Mouse (Mus musculus): ENCODE measurements at regions not wholly inside any gene's neighbourhood (a gene's known extent, or its start where the extent isn't known, plus 50 kb on each side); places are given as distances from the start of the nearest gene placed in this dataset.

GRCm38 (mm10) chr4:48803777-48804176, 140.5 kb downstream of the Cavin4 start:
- H3K4me1 ChIP-seq (ENCODE audit: control insufficient read depth, insufficient read depth, low read length) = no peaks in the 10 kb centered on the region
- intact Hi-C loops (cut with DNase I) = no loop called here
- H3K4me3 ChIP-seq = no peak overlapping the region
- H3K36me3 ChIP-seq (ENCODE audit: control insufficient read depth, insufficient read depth, low read length) = no peaks in the 10 kb centered on the region
- H3K27ac ChIP-seq = no peak overlapping the region
- H3K79me2 ChIP-seq (replicated peaks; ENCODE audit: control insufficient read depth, insufficient read depth, low read length) = no peaks in the 10 kb centered on the region
- no peaks in the 10 kb centered on the region for H3K27me3 ChIP-seq (ENCODE audit: control insufficient read depth, insufficient read depth, low read length)
- no peak overlapping the region for H3K9ac ChIP-seq (ENCODE audit: low read depth, low read length)
- 49% methylated on average over 3 of the region's 3 CpGs for WGBS
- DNase-seq = no peak
- TF ChIP-seq CTCF (IDR thresholded peaks at IDR 0.05) = no peak
- TF ChIP-seq EP300 (IDR thresholded peaks at IDR 0.05; ENCODE audit: insufficient read depth, low read depth, low read length) = no peak
- TF ChIP-seq POLR2A (IDR thresholded peaks at IDR 0.05; ENCODE audit: insufficient read depth, low read depth, low read length) = no peak

- 46% methylated on average over 4 of the region's 4 CpGs for WGBS
- DNase-seq = no peak
- no peak for TF ChIP-seq EP300 (IDR thresholded peaks at IDR 0.05; ENCODE audit: insufficient read depth, low read depth, low read length)
- no peak overlapping the region for H3K27ac ChIP-seq
- H3K4me3 ChIP-seq = no peak overlapping the region
- intact Hi-C loops (cut with DNase I) = no loop called here
- no peaks in the 10 kb centered on the region for H3K36me3 ChIP-seq (ENCODE audit: control insufficient read depth, insufficient read depth, low read length)
- no peaks in the 10 kb centered on the region for H3K27me3 ChIP-seq (ENCODE audit: control insufficient read depth, insufficient read depth, low read length)
- H3K4me1 ChIP-seq (ENCODE audit: control insufficient read depth, insufficient read depth, low read length) = no peaks in the 10 kb centered on the region
- no peaks in the 10 kb centered on the region for H3K79me2 ChIP-seq (replicated peaks; ENCODE audit: control insufficient read depth, insufficient read depth, low read length)
- H3K9ac ChIP-seq (ENCODE audit: low read depth, low read length) = no peak overlapping the region
These were observed 145.3 kb downstream of the Cavin4 start for GRCm38 (mm10) chr4:48808571-48808970.

DNA sequence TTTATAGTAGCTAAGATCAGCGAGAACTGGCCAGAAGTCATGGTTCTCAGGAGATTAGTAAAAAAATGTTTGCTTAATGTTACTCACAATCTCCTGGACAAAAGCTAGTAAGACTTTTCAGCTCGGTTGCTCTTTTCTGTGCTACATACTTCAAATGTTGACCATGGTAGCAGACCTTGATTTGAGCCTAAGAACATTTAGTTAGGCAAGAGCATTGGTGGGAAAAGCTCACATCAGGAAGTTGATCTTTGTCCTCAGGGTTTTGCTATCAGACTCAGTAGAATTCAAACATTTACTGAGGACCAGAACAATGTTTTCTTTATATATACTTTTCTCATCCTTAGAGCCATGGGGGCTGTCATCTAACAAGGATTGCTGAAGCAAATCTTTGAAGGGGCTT, 170.4 kb downstream of the Cavin4 start:
- intact Hi-C loops (cut with DNase I) = no loop called here

DNA sequence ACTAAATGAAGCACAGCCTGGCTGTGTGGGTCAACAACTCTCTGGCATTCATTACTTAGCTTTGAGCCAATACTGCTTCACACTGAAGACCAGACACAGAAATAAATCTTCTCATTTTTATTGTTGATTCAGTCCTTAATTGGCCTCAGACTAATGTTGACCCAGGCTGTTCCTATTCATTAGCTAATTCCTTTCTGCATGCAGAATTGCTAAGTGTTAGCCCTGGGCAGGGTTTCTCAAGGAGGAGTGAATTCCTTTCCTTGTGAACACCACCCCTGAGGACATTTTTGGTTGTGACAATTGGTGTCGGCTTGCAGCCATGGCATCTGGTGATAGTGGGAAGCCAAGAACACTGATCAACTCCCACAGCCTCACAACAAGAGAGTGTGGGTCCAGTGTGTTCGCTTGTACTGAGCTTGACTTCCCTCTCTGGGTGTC, 179.5 kb downstream of the Cavin4 start:
- 37% methylated on average over 2 of the region's 2 CpGs for WGBS
- H3K36me3 ChIP-seq (ENCODE audit: control insufficient read depth, insufficient read depth, low read length) = no peaks in the 10 kb centered on the region
- H3K27me3 ChIP-seq (ENCODE audit: control insufficient read depth, insufficient read depth, low read length) = no peaks in the 10 kb centered on the region
- peak; percentile 40 to 57 for DNase-seq
- H3K4me1 ChIP-seq (ENCODE audit: control insufficient read depth, insufficient read depth, low read length) = no peaks in the 10 kb centered on the region; the same call in 1 of the 2 replicates
- no peak overlapping the region for H3K27ac ChIP-seq
- no peak overlapping the region for H3K9ac ChIP-seq (ENCODE audit: low read depth, low read length)
- TF ChIP-seq EP300 (IDR thresholded peaks at IDR 0.05; ENCODE audit: insufficient read depth, low read depth, low read length) (no peak), CTCF (IDR thresholded peaks at IDR 0.05) (no peak), POLR2A (IDR thresholded peaks at IDR 0.05; ENCODE audit: insufficient read depth, low read depth, low read length) (no peak)
- intact Hi-C loops (cut with DNase I) = no loop called here
- no peaks in the 10 kb centered on the region for H3K79me2 ChIP-seq (replicated peaks; ENCODE audit: control insufficient read depth, insufficient read depth, low read length)
- no peak overlapping the region for H3K4me3 ChIP-seq

More for the DNA sequence above, 170.4 kb downstream of the Cavin4 start:
- no peak overlapping the region for H3K9ac ChIP-seq (ENCODE audit: low read depth, low read length)
- no peak for DNase-seq
- H3K4me3 ChIP-seq = no peak overlapping the region
- no peaks in the 10 kb centered on the region for H3K27me3 ChIP-seq (ENCODE audit: control insufficient read depth, insufficient read depth, low read length)
- H3K36me3 ChIP-seq (ENCODE audit: control insufficient read depth, insufficient read depth, low read length) = no peaks in the 10 kb centered on the region
- WGBS = 47% methylated on average over 2 of the region's 2 CpGs
- no peaks in the 10 kb centered on the region for H3K4me1 ChIP-seq (ENCODE audit: control insufficient read depth, insufficient read depth, low read length)
- TF ChIP-seq POLR2A (IDR thresholded peaks at IDR 0.05; ENCODE audit: insufficient read depth, low read depth, low read length) (no peak), CTCF (IDR thresholded peaks at IDR 0.05) (no peak), EP300 (IDR thresholded peaks at IDR 0.05; ENCODE audit: insufficient read depth, low read depth, low read length) (no peak)
- H3K79me2 ChIP-seq (replicated peaks; ENCODE audit: control insufficient read depth, insufficient read depth, low read length) = no peaks in the 10 kb centered on the region
- no peak overlapping the region for H3K27ac ChIP-seq

GRCm38 (mm10) chr4:48871105-48871504, 188.0 kb upstream of the Plppr1 start:
- Histone ChIP-seq H3K27me3 (ENCODE audit: control insufficient read depth, insufficient read depth, low read length) (no peaks in the 10 kb centered on the region), H3K9ac (ENCODE audit: low read depth, low read length) (no peak overlapping the region), H3K27ac (no peak overlapping the region), H3K4me3 (no peak overlapping the region), H3K4me1 (ENCODE audit: control insufficient read depth, insufficient read depth, low read length) (no peaks in the 10 kb centered on the region), H3K36me3 (ENCODE audit: control insufficient read depth, insufficient read depth, low read length) (no peaks in the 10 kb centered on the region), H3K79me2 (replicated peaks; ENCODE audit: control insufficient read depth, insufficient read depth, low read length) (no peaks in the 10 kb centered on the region)
- DNase-seq = no peak
- 78% methylated on average over 2 of the region's 2 CpGs for WGBS
- intact Hi-C loops (cut with DNase I) = no loop called here
- TF ChIP-seq CTCF (IDR thresholded peaks at IDR 0.05) (no peak), EP300 (IDR thresholded peaks at IDR 0.05; ENCODE audit: insufficient read depth, low read depth, low read length) (no peak), POLR2A (IDR thresholded peaks at IDR 0.05; ENCODE audit: insufficient read depth, low read depth, low read length) (no peak)

DNA sequence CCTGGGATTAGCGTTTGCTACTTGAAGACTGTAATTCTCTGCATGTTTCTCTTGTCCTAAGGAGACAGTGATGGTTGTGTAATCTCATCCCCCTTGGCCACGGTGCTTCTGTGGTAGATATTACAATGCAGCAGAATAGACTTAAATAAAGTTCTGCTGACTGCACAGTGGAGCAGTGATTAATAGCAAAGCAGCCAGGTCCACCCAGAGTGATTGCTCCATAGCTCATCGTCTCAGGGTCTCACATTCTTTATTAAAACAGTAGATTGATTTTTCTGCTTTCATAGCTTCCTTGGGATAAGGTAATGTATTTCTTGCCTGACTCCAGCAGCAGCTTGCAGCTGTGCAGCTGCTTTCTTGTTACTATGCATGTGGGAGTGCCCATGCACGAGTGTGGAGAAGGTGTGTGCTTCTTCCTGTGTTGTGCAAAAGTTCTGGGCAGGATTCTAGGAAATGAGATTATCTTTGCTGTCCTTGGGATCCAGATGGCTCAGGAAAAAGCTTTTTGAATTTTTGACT, 169.9 kb upstream of the Plppr1 start:
- TF ChIP-seq CTCF (IDR thresholded peaks at IDR 0.05) = no peak
- no peak for TF ChIP-seq POLR2A (IDR thresholded peaks at IDR 0.05; ENCODE audit: insufficient read depth, low read depth, low read length)
- no peak for TF ChIP-seq EP300 (IDR thresholded peaks at IDR 0.05; ENCODE audit: insufficient read depth, low read depth, low read length)
- H3K4me1 ChIP-seq (ENCODE audit: control insufficient read depth, insufficient read depth, low read length) = no peaks in the 10 kb centered on the region
- intact Hi-C loops (cut with DNase I) = no loop called here
- H3K4me3 ChIP-seq = no peak overlapping the region
- H3K27ac ChIP-seq = no peak overlapping the region
- DNase-seq = no peak
- H3K9ac ChIP-seq (ENCODE audit: low read depth, low read length) = no peak overlapping the region
- H3K79me2 ChIP-seq (replicated peaks; ENCODE audit: control insufficient read depth, insufficient read depth, low read length) = no peaks in the 10 kb centered on the region
- H3K27me3 ChIP-seq (ENCODE audit: control insufficient read depth, insufficient read depth, low read length) = no peaks in the 10 kb centered on the region
- WGBS = 56% methylated on average over 4 of the region's 4 CpGs
- H3K36me3 ChIP-seq (ENCODE audit: control insufficient read depth, insufficient read depth, low read length) = no peaks in the 10 kb centered on the region

Measured in heart, adult 2 months (tissue).